Mouse (Mus musculus): ENCODE data around the gene Spred2.
A peak's percentile ranks its signal among the peaks of the same experiment; 100 is the strongest.

The Spred2 gene

DNA sequence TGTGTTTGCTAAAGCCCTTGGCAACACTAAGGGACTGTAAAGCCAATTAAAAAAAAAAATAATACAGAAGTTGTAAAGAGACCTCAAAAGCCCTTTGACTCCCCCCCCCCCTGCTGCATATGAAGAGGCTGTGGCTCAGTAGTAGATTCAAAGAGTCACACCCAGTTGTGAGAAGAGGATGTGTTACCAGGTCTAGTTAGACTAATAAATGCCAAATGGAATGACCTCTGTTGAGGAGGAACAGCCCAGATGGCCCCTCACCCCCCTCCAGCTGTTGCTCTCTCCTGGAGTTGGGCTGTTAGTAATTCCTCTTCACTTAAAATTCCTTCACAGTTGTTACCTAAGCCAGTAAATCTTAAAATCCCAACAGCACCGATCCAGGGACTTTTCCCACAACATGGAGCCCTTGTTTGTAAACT lies 62.3 kb downstream of the Spred2 start:
- no peak for DNase-seq

GRCm38 (mm10) chr11:19986871-19987755 lies 62.9 kb downstream of the Spred2 start:
- DNase-seq = no peak

GRCm38 (mm10) chr11:19987756-19988091 lies 63.5 kb downstream of the Spred2 start:
- DNase-seq = no peak

DNA sequence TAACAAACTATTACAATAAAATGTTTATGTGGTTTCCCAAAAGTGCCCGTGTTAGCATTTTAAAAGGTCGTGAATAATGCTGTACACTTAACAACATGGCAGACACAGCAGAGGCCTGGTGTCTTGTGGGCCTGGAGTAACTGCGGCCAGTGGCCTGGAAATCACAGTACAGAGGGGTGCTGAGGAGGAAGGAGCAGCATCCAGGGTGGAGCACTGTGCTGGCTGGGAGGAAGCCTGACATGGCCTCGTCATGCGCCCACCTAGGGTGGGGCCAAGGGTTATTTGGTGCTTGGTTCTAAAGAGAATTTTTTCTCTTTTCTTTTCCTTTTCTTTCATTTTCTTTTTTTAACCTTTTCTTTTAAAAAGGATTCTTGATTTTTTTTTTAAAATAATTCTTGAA lies 64.0 kb downstream of the Spred2 start:
- DNase-seq = peak; percentile 44

GRCm38 (mm10) chr11:19988631-19989030 lies 64.5 kb downstream of the Spred2 start:
- peak; percentile 56 for DNase-seq

DNA sequence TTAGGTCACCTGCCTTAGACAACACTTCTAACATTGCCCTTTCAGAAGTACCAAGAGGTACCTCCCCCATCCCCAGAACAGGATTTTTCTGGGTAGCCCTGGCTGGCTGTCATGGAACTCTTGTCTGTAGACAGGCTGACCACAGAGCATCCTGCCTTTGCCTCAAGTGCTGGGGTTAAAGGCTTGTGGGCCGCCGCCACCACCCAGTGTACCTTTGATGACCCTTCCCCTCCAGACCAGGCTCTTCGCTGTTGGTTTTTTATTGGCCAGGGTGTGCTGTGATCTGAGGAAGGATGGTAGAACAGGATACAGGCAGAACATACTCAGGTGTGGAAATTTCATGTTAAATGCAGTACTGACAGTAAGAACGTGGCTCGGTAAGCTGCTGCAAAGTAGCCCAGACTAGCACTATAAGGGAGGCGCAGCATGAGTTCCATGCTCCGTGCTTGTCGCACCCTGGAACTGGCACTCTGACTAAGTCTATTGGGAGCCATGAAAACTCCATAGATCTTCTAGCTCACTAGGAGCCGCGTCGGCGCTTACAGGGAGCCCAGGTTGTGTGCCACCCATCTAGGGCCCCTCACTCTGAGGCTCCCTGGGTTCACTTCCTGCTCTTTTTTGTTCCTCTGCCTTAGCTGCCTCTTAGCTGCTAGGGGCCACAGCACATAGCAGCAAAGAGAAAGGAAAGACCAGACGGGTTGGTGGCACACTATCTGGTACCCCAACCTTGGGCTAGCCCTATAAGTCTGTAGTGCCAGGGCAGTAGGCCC lies 65.2 kb downstream of the Spred2 start:
- peak; percentile 61 for DNase-seq

- DNase-seq = no peak
Observed at GRCm38 (mm10) chr11:19990731-19991130, 66.6 kb downstream of the Spred2 start.

DNA sequence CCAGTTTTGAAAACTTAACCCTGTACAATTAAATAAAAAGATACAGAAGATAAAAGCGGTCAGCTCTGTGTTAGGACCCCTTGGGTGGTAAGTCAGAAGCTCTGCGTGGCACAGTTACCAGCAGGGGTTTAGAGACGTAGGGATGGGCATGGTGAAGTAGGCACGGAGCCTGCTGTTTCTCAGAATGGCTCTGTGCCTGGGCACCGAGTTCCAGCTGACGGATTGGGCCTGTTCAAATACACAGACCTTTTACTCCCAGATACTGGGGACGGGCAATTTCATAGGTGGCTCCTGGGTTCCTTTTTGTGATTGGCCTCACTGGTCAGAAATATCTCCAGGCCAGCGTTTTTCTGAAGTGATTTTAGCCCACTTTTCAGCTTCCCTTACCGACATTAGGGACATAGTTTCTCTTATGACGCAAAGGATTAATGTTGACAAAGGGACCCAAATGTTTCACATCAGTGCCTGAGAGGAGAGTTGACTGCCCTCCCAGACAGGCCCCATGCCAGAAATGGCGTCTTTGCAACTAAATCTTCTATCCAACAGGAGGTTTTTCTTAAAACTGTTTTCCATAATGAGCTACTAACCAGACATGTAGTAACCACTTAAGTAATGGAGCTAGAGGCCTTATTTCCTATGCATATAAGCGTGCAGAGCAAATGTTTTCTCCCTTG lies 67.3 kb downstream of the Spred2 start:
- no peak for DNase-seq

DNA sequence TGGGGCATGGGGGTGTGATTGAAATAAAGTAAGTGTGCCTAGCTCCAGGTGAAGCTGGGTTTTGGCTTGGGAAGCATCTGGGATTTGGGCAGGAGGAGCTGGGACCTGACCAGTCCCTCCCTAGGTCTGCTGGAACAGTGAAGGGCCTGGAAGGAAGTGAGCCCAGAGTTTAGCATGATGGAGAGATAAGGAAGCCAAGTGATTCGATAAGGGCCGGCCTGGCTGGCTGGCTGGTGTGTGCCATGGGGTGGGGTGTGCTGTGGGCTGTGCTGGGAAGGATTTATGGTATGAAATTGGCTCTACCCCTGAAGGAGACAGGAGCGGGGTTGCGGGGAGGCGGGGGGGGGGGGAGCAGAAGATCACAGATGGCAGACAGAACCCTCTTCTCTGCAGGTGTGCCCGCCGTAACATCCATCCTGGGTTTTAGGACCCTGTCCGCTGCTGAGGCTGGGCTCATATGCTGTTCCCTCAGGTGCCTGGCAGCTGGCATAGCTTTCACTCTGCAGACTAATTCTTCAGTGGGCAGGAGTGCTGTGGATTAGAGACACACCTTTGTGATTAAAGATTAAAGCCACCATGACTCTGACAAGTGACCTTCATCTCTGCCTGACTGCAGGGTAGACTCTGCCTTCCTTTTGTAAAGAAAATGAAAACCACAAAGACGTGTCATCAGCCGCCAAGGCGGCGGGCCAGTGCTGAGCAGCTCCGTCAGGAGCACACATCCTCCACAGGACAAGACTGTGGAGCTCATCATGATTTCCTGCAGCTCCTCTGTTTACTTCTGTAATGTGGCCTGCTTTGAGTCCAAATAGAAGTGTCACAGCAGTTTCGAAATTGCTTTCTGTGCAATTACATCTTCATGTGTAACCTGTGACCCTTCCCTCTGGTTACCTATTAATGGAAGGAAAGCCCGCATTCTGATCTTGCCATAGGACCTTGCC lies 68.4 kb downstream of the Spred2 start:
- peak; percentile 54 for DNase-seq

DNA sequence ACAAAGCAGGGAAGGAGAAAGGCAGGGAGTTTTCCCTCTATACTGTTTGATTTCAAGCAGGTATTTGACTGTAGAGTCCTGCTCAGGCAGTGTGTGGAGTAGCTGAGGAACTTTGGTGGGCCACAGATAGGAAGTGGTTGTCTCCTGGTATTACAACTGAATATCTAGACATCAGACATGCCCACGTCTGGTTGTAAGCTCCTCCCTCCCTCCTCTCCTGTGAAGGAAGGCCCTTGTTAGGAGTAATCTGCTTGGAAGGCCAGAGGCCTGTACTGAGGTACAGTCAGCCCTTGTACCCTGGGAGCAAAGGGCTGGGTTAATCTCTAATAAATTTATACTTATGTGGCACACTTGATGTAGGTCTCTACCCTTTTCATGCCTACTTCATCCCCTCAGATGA lies 69.6 kb downstream of the Spred2 start:
- no peak for DNase-seq

- DNase-seq = no peak
Observed at GRCm38 (mm10) chr11:19994262-19994790, 70.2 kb downstream of the Spred2 start.

- DNase-seq = peak; percentile 32
Observed at GRCm38 (mm10) chr11:19997940-19998339, 73.8 kb downstream of the Spred2 start.

DNA sequence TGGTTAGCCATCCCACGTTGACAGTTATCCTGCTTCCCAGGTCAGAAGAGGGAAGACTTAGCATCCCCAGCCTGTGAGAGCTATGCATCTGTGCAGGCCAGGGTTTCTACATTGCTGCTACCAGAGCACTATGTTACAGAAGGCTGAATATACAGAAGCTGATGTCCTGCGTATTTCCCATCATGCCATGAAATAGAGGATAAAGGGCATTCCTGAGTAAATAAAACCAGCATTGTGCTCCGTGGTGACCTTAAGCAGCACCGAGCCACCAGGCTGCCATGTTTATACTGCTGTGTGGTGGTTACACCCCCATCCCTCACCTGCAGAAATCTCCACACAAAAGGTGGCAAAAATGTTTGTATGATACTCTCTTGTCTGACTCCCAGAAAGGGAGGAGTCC lies 78.7 kb downstream of the Spred2 start:
- no peak for DNase-seq

DNA sequence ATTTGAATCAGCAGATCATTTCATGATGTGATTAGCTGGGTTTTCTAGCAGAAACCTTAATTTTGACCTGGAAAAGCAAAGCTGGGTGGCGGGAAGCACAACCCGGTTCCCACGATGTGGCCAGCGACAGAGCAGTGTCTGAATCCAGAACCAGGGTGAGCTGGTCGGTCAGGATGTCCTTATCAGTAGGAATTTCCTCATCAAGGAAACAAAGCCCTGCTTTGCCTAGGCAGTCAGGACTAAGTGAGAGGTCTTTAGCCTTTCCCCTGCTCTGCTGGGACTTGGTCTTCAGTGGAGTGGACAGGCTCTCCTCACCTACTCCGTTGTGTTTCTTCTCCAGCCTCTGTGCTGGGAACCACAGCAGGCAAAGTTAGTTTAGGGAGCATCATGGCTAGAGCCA lies 83.5 kb downstream of the Spred2 start:
- DNase-seq = no peak

DNA sequence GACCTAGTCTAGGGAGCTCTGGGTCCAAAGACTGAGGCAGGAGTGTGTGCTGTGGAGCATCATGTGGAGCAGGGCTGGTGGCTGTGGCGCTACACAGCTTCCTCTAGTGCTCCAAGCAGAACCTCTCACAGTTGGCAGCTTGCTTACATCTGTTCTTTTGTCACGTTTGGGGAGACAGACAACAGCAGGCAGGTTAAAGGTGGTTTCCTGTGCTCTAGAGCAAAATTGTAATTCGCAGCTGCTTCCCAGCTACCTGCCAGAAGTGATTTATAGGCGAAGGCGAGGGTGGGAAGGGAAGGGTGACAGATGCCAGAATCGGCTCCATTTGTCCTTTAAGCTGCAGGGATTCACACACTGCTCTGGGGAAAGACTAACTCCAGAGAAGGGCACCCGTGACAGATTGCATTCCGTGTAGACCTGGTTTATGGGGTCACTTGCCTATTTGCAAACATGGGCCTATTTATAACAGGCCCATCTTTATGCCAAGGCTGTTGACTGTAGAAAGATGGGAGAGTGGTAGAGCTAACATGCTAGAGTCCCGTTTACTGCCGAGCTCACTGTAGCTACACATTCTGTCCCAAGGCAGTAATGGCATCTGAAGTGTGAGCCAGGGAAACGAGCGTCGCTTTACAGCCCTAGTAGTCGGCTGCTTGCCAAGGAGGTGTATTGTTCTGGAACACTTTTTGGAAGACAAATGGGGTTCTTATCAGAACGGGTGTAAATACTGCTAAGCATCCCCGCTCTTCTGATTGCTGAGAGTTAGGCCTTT lies 87.2 kb downstream of the Spred2 start:
- DNase-seq = no peak

GRCm38 (mm10) chr11:20013366-20013765 lies 89.2 kb downstream of the Spred2 start:
- DNase-seq = no peak

- no peak for DNase-seq
Observed at GRCm38 (mm10) chr11:20017937-20018336, 93.8 kb downstream of the Spred2 start.

GRCm38 (mm10) chr11:20018905-20019304 lies 94.7 kb downstream of the Spred2 start:
- DNase-seq = no peak

GRCm38 (mm10) chr11:20020720-20021119 lies 96.5 kb downstream of the Spred2 start:
- DNase-seq = no peak

DNA sequence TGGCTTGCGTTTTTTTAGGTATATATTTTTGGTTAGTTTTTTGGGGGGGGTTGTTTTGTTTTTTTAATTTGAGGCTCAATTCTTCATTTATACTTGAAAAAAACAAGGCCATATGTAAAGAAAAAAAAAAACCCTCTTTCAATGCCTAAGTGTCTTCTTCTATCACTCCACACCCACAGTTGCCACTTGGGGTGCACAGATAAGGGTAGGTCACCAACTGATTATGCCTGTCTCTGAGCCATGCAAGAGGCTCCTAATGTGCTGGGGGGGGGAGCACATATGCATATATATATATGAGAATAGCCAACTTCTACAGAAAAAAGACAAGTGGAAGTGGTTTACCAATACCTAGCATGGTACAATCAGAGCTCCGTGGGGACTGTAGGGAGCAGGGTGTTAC lies 98.3 kb downstream of the Spred2 start:
- DNase-seq = no peak

- DNase-seq = no peak
Observed at GRCm38 (mm10) chr11:20022911-20023482, 98.8 kb downstream of the Spred2 start.
